Mouse (Mus musculus) kidney, adult 2 months (tissue): ENCODE results near the gene Acmsd. TPM values are rescaled to one million over a fixed set of nuclear protein-coding genes. Genes with fewer than 3 reads are reported as not detected.

Experiments
- DNase-seq: peaks from one replicate; pipeline ENCODE4 v3.0.0; 2021
- H3K27ac ChIP-seq: fragments of 200-500 bp; 2 replicates; pipeline ENCODE4 v1.5.1; 2012; ENCODE audit warnings: low read depth, low read length, control low read depth, inconsistent platforms; ENCODE audit not compliant: insufficient read depth
- H3K27me3 ChIP-seq: fragments of 200-500 bp; replicated peaks from 2 replicates; pipeline ENCODE4 v1.6.1; 2012; ENCODE audit warnings: mild to moderate bottlenecking, moderate library complexity, low read length, inconsistent platforms; ENCODE audit not compliant: control insufficient read depth, insufficient read depth
- H3K36me3 ChIP-seq: fragments of 200-500 bp; 2 replicates; pipeline ENCODE4 v1.6.1; 2012; ENCODE audit warnings: mild to moderate bottlenecking, moderate library complexity, low read length, inconsistent platforms; ENCODE audit not compliant: control insufficient read depth, insufficient read depth
- H3K4me1 ChIP-seq: fragments of 200-500 bp; 2 replicates; pipeline ENCODE4 v1.6.1; 2011; ENCODE audit warnings: low read length; ENCODE audit not compliant: control insufficient read depth, insufficient read depth
- H3K4me3 ChIP-seq: fragments of 200-500 bp; 2 replicates; pipeline ENCODE4 v1.5.1; 2011; ENCODE audit warnings: mild to moderate bottlenecking, low read depth, low read length, control low read depth; ENCODE audit not compliant: insufficient read depth
- CTCF ChIP-seq: fragments of 200-500 bp; conservative IDR thresholded peaks from 2 replicates; pipeline ENCODE4 v1.5.1; 2011; ENCODE audit warnings: low read depth, mild to moderate bottlenecking, control low read depth, low read length, moderate library complexity, mixed read lengths; ENCODE audit not compliant: insufficient read depth, insufficient read length
- POLR2A ChIP-seq: fragments of 200-500 bp; IDR thresholded peaks from one replicate; pipeline ENCODE4 v1.6.1; 2011; ENCODE audit warnings: low read depth, low read length, control low read depth
- WGBS: fragments of 180-500 bp; shearing (Covaris S2); methylation state at CpG from one replicate; pipeline ENCODE4 v1.1.7; 2018; 5-methylcytosine and 5-hydroxymethylcytosine counted together
- polyA plus RNA-seq: library from polyadenylated mRNA; depleted of rRNA; stranded (reverse); fragments of >200 nt; gene quantifications from 2 replicates; pipeline ENCODE4 v1.2.3, GENCODE M21; 2012; rRNA removed

Acmsd gene
- polyA plus RNA-seq, 1 experiment = 81.0 TPM

- no peak overlapping the region for H3K4me3 ChIP-seq
- H3K36me3 ChIP-seq = no peaks in the 10 kb centered on the region
- TF ChIP-seq POLR2A (no peak), CTCF (no peak)
- WGBS = 86% methylated on average over 1 of the region's 1 CpGs
- no peaks in the 10 kb centered on the region for H3K27me3 ChIP-seq
- H3K27ac ChIP-seq = no peak overlapping the region
- no peaks in the 10 kb centered on the region; the same call in 1 of the 2 replicates for H3K4me1 ChIP-seq
- DNase-seq = no peak
Observed at GRCm38 (mm10) chr1:127793459-127793858, 64.2 kb downstream of the Acmsd start.

GRCm38 (mm10) chr1:127795087-127795769 lies 66.0 kb downstream of the Acmsd start:
- 90% methylated on average over 6 of the region's 6 CpGs for WGBS
- Histone ChIP-seq H3K27ac (no peak overlapping the region), H3K4me3 (no peak overlapping the region), H3K4me1 (no peaks in the 10 kb centered on the region; the same call in 1 of the 2 replicates), H3K27me3 (no peaks in the 10 kb centered on the region), H3K36me3 (no peaks in the 10 kb centered on the region)
- TF ChIP-seq CTCF = no peak
- no peak for TF ChIP-seq POLR2A
- no peak for DNase-seq

- 68% methylated on average over 4 of the region's 4 CpGs for WGBS
Observed at GRCm38 (mm10) chr1:127796341-127796740, 67.1 kb downstream of the Acmsd start.

GRCm38 (mm10) chr1:127796752-127797151 lies 67.5 kb downstream of the Acmsd start:
- WGBS = 70% methylated on average over 1 of the region's 1 CpGs
- H3K27ac ChIP-seq = no peak overlapping the region
- no peak for DNase-seq
- no peaks in the 10 kb centered on the region for H3K27me3 ChIP-seq
- TF ChIP-seq POLR2A = no peak
- no peak for TF ChIP-seq CTCF
- H3K36me3 ChIP-seq = peaks cover 2% of the 10 kb centered on the region; the same call in 1 of the 2 replicates
- H3K4me3 ChIP-seq = no peak overlapping the region
- H3K4me1 ChIP-seq = no peaks in the 10 kb centered on the region

More at GRCm38 (mm10) chr1:127796341-127796740, 67.1 kb downstream of the Acmsd start:
- Histone ChIP-seq H3K27ac (no peak overlapping the region), H3K4me1 (no peaks in the 10 kb centered on the region), H3K27me3 (no peaks in the 10 kb centered on the region), H3K4me3 (no peak overlapping the region), H3K36me3 (no peaks in the 10 kb centered on the region)
- DNase-seq = no peak
- TF ChIP-seq CTCF = no peak
- TF ChIP-seq POLR2A = no peak

GRCm38 (mm10) chr1:127802916-127803315 lies 73.7 kb downstream of the Acmsd start:
- Histone ChIP-seq H3K36me3 (peaks cover 5% of the 10 kb centered on the region), H3K27ac (no peak overlapping the region), H3K4me1 (no peaks in the 10 kb centered on the region), H3K4me3 (no peak overlapping the region), H3K27me3 (no peaks in the 10 kb centered on the region)
- DNase-seq = no peak
- WGBS = 88% methylated on average over 8 of the region's 8 CpGs
- TF ChIP-seq CTCF = no peak
- no peak for TF ChIP-seq POLR2A

GRCm38 (mm10) chr1:127808671-127809070 lies 79.5 kb downstream of the Acmsd start:
- Histone ChIP-seq H3K36me3 (peaks cover 3% of the 10 kb centered on the region), H3K4me3 (no peak overlapping the region), H3K27ac (no peak overlapping the region), H3K27me3 (no peaks in the 10 kb centered on the region), H3K4me1 (no peaks in the 10 kb centered on the region)
- TF ChIP-seq CTCF = no peak
- no peak for TF ChIP-seq POLR2A
- 95% methylated on average over 7 of the region's 7 CpGs for WGBS
- DNase-seq = no peak

GRCm38 (mm10) chr1:127812929-127813328 lies 83.7 kb downstream of the Acmsd start:
- DNase-seq = no peak
- H3K27me3 ChIP-seq = no peaks in the 10 kb centered on the region
- H3K36me3 ChIP-seq = peaks cover 2% of the 10 kb centered on the region; the same call in 1 of the 2 replicates
- WGBS = 38% methylated on average over 7 of the region's 7 CpGs
- TF ChIP-seq CTCF = no peak
- H3K4me1 ChIP-seq = no peaks in the 10 kb centered on the region
- H3K27ac ChIP-seq = no peak overlapping the region
- H3K4me3 ChIP-seq = no peak overlapping the region

GRCm38 (mm10) chr1:127816381-127816780 lies 87.2 kb downstream of the Acmsd start:
- WGBS = 73% methylated on average over 6 of the region's 6 CpGs
- TF ChIP-seq CTCF (no peak), POLR2A (no peak)
- Histone ChIP-seq H3K27me3 (no peaks in the 10 kb centered on the region), H3K4me3 (no peak overlapping the region), H3K36me3 (no peaks in the 10 kb centered on the region), H3K4me1 (no peaks in the 10 kb centered on the region), H3K27ac (no peak overlapping the region)
- DNase-seq = no peak

Other genes starting within 250 kb of the Acmsd start
- 2.5 TPM in 2 replicates for gene Tmem163, start 49.9 kb upstream of the Acmsd start, polyA plus RNA-seq
- 12.7 and 14.7 TPM in 2 replicates for gene Ccnt2, start 44.8 kb downstream of the Acmsd start, polyA plus RNA-seq
- 0.05 TPM in 1 of 2 replicates, not detected in the other for gene Map3k19, start 125.6 kb downstream of the Acmsd start, polyA plus RNA-seq
- gene Rab3gap1, start 139.4 kb downstream of the Acmsd start, polyA plus RNA-seq = 16.2 and 16.4 TPM in 2 replicates